Mouse (Mus musculus) v-Abl transformed pro-B cells (cell line): ENCODE data around the gene Slc39a5.

Source experiments
- in situ Hi-C, 2 experiments: fragments of 400-800 bp; cut with MboI; formaldehyde crosslinking; loops; one replicate each; pipeline ENCODE4 v1.15.1; 2025; ENCODE audit not compliant: unreplicated experiment in 2 of 2

The Slc39a5 gene

DNA sequence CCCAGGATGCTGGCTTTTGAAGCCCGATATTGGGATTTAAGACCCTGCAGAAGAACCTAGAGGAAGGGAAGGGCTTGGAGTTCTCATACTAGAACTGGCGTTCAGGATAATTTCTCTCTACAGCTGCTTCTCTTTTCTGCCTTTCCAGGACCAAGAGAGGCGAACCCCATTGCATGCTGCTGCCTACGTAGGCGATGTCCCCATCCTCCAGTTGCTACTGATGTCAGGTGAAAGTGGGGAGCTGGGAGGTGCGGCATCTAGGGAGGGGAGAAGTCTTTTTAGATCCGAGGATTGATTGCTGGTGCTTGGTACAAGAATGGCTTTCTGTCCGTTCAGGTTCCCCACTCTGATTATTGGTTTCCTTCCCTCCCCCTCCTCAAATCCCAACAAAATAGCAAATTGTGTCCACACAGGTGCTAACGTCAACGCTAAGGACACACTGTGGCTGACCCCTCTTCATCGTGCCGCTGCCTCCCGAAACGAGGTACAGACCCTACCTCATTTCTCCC, 23.0 kb downstream of the Slc39a5 start:
- in situ Hi-C loops: no loop called here

DNA sequence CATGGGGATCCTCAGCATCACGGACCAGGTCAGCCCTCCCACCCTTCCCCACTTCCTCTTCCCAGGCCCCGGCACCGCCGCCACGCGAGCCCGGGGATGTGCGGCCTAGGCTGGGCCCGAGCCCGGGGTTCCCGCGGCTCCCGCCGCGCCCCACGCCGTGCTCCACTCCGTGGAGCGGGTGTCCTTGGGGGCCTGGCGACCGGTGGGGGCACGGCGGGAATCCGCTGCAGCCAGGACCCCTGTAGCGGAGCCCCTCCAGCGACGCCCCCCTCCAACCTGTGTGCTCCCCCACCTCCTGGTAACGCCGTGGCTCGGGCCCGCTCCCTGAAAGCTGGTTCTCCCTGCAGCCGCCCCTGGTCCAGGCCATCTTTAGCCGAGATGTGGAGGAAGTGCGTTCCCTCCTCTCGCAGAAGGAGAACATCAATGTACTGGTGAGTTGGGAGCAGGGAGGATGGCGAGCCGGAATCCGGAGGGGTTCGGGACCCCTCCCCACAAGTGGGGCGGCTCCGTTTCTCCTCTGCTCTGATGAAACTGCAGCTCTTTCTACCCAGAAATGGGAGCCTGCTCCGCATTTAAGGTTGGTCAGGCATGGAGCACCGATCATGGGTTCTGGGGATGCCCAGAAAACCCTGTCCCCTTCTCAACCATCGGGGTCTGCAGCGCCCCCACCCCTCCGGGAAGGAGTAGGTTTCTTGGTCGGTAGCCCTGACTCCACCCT, 23.6 kb downstream of the Slc39a5 start:
- in situ Hi-C loops: no loop called here

DNA sequence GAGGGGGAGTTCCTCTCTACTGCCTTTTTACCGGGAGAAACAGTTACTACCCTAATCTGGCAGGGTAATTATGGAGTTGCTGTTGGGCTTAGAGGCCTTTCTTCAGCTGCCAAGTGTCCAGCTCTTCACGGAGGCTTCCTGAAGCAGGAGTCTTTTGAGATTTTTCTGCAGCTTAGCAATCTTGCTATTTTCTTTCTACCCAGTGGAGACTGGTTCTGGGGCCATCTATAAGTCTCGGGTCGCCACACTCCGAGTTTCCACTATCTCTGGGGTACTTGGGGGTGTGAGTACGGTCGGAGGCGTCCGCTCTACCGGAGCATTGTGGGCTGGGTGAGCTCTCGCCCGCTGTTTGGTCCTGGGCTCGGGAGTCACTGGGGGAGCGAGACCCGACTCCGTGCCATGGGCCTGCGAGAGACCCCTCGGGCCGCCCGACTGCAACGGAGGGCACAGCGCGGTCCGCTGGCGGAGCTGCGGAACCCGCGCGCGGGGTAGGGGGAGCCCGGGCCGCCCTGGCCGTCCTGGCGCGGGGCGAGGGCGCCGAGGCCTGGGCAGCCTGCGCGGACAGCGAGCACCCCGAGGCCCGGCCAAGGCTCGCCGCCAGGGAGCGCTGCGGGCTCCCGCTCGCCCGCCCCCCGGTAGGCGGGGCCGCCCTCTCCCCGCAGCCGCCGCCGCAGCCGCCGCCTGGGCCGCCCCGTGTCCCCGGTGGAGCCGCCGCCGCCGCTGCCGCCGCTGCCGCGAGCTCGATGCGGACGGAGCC, 24.4 kb downstream of the Slc39a5 start, which contains the start of gene Ankrd52:
TSS of gene Ankrd52 (plus strand) at position 661 of the 757 bp plus-strand sequence.
- in situ Hi-C loops: no loop called here

DNA sequence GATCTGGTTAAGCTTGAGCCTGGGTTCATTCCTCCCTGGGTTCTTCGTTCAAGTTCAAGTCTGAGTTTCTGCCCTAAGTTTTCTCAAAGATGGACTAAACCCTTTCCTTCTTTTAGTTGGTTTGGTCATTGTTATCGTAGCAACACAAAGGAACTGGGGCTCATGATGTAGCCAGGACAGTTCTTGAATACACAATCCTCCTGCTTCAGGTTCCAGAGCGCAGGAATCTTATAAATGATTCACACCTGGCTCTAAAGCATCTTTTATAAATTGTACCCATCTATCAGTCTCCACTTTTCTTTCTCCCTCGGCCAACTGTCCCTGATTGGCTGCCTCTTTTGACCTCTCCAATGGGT, 25.0 kb downstream of the Slc39a5 start:
- in situ Hi-C loops: no loop called here

DNA sequence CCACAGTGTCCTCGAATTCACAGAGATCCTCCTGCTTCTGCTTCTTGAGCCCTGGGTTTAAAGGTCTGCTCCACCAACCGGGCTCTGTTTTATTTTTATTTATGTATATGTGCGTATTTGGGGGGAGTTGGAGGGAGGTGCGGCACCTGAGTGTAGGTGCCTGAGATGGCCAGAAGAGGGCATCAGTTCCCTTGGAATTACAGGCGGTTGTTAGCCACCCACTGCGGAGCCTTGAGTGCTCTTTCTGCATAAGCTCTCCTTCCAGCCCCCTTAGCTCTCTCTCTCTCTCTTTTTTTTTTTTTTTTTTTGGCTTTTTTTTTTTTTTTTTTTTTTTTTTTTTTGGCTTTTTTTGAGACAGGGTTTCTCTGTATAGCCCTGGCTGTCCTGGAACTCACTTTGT, 26.6 kb downstream of the Slc39a5 start:
- in situ Hi-C loops: loop anchor here in 1 of 2 experiments (5.0 kb wide), 1 partner anchor 33 kb away; no protein-coding TSS in a partner anchor

DNA sequence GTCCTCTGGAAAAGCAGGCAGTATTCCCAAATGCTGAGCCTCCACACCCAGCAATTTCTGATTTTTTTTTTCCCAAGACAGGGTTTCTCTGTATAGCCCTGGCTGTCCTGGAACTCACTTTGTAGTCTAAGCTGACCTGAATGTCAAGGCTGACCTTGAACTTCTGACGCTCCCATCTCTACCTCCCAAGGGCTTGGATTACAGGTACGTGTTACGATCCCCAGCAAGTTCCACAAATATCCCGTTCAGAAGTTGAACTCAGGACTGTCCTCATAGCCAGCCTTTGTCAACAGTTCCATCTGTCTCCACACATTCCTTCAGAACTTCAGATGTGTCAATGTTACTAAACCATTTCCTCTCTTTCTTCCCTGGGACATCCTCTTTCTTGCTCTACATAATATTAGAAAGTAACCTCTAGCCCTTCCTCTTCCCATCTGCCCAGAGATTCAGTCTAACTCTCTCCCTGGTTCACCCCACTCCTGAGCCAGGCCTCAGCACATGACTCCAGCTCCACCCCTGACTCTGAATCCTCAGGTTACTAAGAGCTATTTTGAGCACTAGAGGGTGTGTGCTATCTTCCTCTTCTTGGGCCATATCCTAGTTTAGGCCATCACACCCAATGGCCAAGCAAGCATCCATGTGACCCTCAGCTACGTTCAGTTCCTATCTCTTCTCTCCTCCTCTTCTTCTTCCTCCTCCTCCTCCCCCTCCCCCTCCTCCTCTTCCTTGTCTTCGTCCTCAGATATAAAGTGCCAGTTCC, 27.9 kb downstream of the Slc39a5 start:
- in situ Hi-C loops: loop anchor here in 1 of 2 experiments (5.0 kb wide), 1 partner anchor 34 kb away; no protein-coding TSS in a partner anchor

- in situ Hi-C loops: loop anchor here in 1 of 2 experiments (5.0 kb wide), 1 partner anchor 35 kb away; no protein-coding TSS in a partner anchor
Observed at GRCm38 (mm10) chr10:128372142-128372541, 28.9 kb downstream of the Slc39a5 start.

- in situ Hi-C loops: loop anchor here in 1 of 2 experiments (5.0 kb wide), 1 partner anchor 37 kb away; no protein-coding TSS in a partner anchor
Observed at GRCm38 (mm10) chr10:128370601-128371000, 30.4 kb downstream of the Slc39a5 start.

DNA sequence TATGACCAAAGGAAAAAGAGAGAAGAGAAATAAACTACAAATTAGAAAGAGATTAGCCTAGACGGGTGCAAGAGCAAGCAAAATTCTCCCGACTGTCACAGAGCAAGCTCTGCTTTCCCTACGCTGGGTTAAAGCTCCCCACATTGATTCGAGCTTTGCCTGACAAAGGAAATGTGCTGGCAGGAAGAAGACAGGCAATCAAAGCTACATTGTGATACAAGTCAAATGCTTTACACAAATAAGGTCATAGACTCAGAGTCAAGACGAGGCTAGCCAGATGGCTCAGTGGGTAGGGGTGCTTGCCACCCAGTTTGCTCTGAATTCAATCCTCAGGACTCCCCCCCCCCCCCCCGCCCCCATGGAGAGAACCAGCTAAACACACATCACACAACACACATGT, 31.0 kb downstream of the Slc39a5 start:
- in situ Hi-C loops: loop anchor here in 1 of 2 experiments (5.0 kb wide), 1 partner anchor 37 kb away; no protein-coding TSS in a partner anchor

GRCm38 (mm10) chr10:128369599-128369998, 31.4 kb downstream of the Slc39a5 start:
- in situ Hi-C loops: loop anchor here (5.0 kb wide), 3 partner anchors 38 to 178 kb away; partner anchors contain the start of genes Rpl41 (in 1 of the 2), Smarcc2 (in 1 of the 2) and Zc3h10 (in 1 of the 2)

DNA sequence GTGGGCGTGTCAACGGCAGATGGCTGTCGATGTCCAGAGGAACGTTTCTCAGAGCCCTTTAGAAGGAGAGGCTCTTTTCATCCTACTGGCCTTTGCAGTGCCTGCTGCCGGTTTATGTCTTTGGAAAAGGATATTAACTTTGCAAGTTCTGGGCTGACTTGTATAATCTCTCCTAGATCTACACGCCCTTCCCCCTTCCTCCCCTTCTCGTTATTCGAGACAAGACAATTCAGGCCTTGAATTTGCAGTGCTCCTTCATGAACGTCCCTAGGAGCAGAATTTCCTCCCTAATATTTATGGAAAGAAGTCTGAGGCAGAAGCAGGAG, 31.8 kb downstream of the Slc39a5 start:
- in situ Hi-C loops: loop anchor here (5.0 kb wide), 3 partner anchors 38 to 178 kb away; partner anchors contain the start of genes Rpl41 (in 1 of the 2), Smarcc2 (in 1 of the 2) and Zc3h10 (in 1 of the 2)

DNA sequence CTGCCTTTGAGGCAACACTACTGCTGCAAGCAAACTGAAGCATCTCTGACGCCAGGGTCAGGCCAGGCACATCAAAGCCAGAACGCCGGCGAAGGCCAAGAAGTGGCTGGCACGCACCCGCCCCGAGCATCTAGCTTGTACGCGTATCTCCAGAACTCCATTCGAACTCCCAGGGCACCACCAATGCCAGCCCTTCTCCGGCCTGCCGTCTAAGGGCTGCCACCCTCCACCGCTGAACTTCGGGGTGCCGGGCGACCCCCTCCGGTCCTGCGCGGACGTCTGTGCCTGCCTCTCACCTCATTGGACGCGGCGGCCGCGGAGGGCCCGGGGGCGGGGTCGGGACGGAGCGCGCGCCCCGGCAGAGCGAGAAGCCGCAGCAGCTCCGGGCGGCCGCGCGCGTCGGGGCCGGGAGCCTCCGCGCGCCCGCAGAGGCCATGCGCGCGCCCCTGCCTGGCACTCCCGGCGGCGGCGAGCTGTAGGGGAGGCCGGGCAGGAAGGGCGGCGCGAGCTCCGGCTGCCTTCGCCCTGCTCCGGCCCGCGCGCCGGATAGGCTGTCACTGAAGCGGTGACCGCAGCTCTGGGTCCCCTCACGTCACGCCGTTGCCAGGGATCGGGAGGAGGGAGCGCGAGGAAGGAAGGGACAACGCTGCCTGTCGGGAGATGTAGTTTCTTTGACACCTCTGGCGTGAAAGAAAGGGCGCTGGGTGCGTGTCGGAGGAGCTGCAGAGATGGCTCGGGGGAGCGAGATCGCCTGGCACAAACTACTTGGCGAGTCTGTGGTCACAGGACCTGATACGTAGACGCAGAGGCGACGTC, 32.4 kb downstream of the Slc39a5 start, which contains the start of gene Coq10a:
TSS of gene Coq10a (minus strand) at position 596 of the 816 bp plus-strand sequence.
- in situ Hi-C loops: loop anchor here (5.0 kb wide), 3 partner anchors 39 to 179 kb away; partner anchors contain the start of genes Rpl41 (in 1 of the 2), Smarcc2 (in 1 of the 2) and Zc3h10 (in 1 of the 2)

DNA sequence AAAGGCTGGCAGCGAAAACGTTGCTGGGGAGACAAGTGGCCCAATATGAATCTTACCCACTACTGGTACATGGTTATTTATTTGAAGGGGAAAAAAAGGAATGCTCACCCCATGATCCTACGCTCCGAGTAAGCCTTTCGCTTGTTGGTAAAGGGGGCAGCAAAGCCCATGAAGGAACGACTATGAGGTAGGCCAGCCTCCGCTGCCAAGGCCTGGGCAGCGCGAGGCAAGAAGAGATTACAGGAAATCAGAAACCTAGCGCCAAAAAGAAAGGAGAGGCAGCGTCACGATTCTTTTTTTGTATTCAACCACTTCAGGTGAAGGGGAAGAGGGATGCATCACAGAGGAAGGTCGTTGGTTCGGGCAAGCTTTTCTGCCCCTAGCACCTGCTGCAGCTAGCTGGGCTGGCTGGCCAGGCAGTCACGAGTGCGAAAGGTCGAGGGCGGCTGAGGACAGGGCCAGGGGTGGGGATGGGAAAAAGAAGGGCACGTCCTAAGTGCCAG, 33.1 kb downstream of the Slc39a5 start:
- in situ Hi-C loops: loop anchor here (5.0 kb wide), 3 partner anchors 39 to 179 kb away; partner anchors contain the start of genes Rpl41 (in 1 of the 2), Smarcc2 (in 1 of the 2) and Zc3h10 (in 1 of the 2)

DNA sequence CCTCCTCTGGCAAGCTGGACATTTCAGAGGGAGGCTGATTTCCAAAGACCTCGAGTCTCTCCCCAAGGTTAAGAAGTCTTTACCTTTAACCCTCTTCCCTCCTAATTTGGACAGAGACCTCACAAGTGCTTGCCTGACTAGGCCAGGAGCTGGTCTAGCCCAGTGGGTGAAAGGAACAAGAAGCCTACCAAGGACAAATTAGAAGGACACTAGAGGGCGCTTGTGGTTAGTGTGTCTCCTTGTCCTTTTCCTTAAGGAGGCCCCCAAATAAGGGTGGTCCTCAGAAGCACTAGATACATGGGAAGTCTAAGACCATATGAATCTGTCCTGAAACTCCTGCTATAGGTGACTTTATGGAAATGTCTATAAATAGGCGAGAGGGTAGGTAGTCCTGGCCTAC, 38.5 kb downstream of the Slc39a5 start:
- in situ Hi-C loops: no loop called here

GRCm38 (mm10) chr10:128361836-128362235, 39.2 kb downstream of the Slc39a5 start:
- in situ Hi-C loops: no loop called here

- in situ Hi-C loops: no loop called here
Observed at GRCm38 (mm10) chr10:128359226-128359625, 41.8 kb downstream of the Slc39a5 start.

DNA sequence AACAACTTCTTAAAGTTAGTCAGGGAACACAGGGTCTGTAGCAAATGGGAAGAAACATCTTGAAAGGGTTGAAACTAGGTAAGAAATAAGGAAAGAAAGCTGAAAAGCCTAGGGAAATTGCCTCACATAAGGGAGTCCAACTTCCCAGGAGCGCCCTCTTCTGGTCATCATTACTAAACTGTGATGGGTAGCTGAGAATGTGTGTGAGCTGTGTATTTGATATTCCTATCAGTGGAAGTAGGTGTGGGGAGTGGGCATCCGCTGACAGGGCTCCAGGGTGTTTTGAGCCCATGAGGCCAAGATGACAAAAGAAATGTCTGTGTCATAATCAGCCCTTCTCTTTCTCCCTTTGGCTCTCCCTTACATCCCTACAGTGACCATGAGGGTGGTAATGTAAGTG, 42.2 kb downstream of the Slc39a5 start:
- in situ Hi-C loops: no loop called here

DNA sequence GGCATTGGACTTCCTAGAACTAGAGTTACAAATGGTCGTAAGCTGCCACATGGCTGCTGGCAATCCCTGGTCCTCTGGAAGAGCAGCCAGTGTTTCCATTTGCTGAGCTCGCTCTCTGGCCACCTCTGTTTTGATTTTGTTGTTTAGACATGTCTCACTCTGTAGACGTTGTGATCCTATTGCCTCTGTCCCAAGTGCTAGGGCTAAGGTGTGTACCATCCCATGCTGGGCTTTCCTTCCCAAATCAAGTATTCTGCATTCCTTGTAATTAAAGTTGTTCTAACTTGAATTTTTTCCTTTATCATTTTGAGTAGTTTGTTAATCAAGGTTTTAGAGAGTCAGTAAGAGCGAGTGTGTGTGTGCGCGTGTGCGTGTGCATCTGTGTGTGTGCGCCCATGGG, 53.5 kb downstream of the Slc39a5 start:
- in situ Hi-C loops: loop anchor here in 1 of 2 experiments (25.0 kb wide), 1 partner anchor 540 kb away; the partner anchor contains the start of gene Gdf11
